Mouse (Mus musculus): Measurements from ENCODE around the gene Cdr2. TPM values are rescaled to one million over a fixed set of nuclear protein-coding genes. Genes with fewer than 3 reads are reported as not detected.

The Cdr2 gene
- polyA plus RNA-seq, 1 experiment, result 104 TPM

GRCm38 (mm10) chr7:120936522-120936921 is 45.6 kb downstream of the Cdr2 start:
- H3K4me1 ChIP-seq (ENCODE audit: control insufficient read depth, insufficient read depth, low read length), result no peaks in the 10 kb centered on the region
- WGBS, result 76% methylated on average over 4 of the region's 4 CpGs
- no peak overlapping the region for H3K4me3 ChIP-seq (replicated peaks; ENCODE audit: control insufficient read depth, low read depth, low read length)
- no peak overlapping the region for H3K27ac ChIP-seq (ENCODE audit: control insufficient read depth, insufficient read depth, low read depth, low read length, poor library complexity)
- TF ChIP-seq CTCF (IDR thresholded peaks at IDR 0.05; ENCODE audit: control insufficient read depth, insufficient read depth, low read length) (no peak), POLR2A (IDR thresholded peaks at IDR 0.05; ENCODE audit: borderline replicate concordance, control insufficient read depth, low read depth, low read length) (no peak)

GRCm38 (mm10) chr7:120934716-120935115 is 47.4 kb downstream of the Cdr2 start:
- H3K27ac ChIP-seq (ENCODE audit: control insufficient read depth, insufficient read depth, low read depth, low read length, poor library complexity), result no peak overlapping the region
- TF ChIP-seq CTCF (IDR thresholded peaks at IDR 0.05; ENCODE audit: control insufficient read depth, insufficient read depth, low read length), result peak; percentile 77
- TF ChIP-seq POLR2A (IDR thresholded peaks at IDR 0.05; ENCODE audit: borderline replicate concordance, control insufficient read depth, low read depth, low read length), result no peak
- 57% methylated on average over 5 of the region's 5 CpGs for WGBS
- no peaks in the 10 kb centered on the region for H3K4me1 ChIP-seq (ENCODE audit: control insufficient read depth, insufficient read depth, low read length)
- H3K4me3 ChIP-seq (replicated peaks; ENCODE audit: control insufficient read depth, low read depth, low read length), result no peak overlapping the region

GRCm38 (mm10) chr7:120933680-120934195 is 48.4 kb downstream of the Cdr2 start:
- Histone ChIP-seq H3K4me1 (ENCODE audit: control insufficient read depth, insufficient read depth, low read length) (no peaks in the 10 kb centered on the region), H3K27ac (ENCODE audit: control insufficient read depth, insufficient read depth, low read depth, low read length, poor library complexity) (no peak overlapping the region), H3K4me3 (replicated peaks; ENCODE audit: control insufficient read depth, low read depth, low read length) (no peak overlapping the region)
- TF ChIP-seq CTCF (IDR thresholded peaks at IDR 0.05; ENCODE audit: control insufficient read depth, insufficient read depth, low read length) (no peak), POLR2A (IDR thresholded peaks at IDR 0.05; ENCODE audit: borderline replicate concordance, control insufficient read depth, low read depth, low read length) (no peak)
- WGBS, result 65% methylated on average over 5 of the region's 5 CpGs

GRCm38 (mm10) chr7:120933110-120933509 is 49.0 kb downstream of the Cdr2 start:
- Histone ChIP-seq H3K27ac (ENCODE audit: control insufficient read depth, insufficient read depth, low read depth, low read length, poor library complexity) (peak overlapping the region; percentile 5; the same call in 1 of the 2 replicates), H3K4me3 (replicated peaks; ENCODE audit: control insufficient read depth, low read depth, low read length) (no peak overlapping the region), H3K4me1 (ENCODE audit: control insufficient read depth, insufficient read depth, low read length) (no peaks in the 10 kb centered on the region)
- TF ChIP-seq POLR2A (IDR thresholded peaks at IDR 0.05; ENCODE audit: borderline replicate concordance, control insufficient read depth, low read depth, low read length) (no peak), CTCF (IDR thresholded peaks at IDR 0.05; ENCODE audit: control insufficient read depth, insufficient read depth, low read length) (no peak)
- 95% methylated on average over 7 of the region's 7 CpGs for WGBS

- 2% methylated on average over 10 of the region's 10 CpGs for WGBS
- Histone ChIP-seq H3K4me3 (replicated peaks; ENCODE audit: control insufficient read depth, low read depth, low read length) (peak overlapping the region; percentile 68), H3K27ac (ENCODE audit: control insufficient read depth, insufficient read depth, low read depth, low read length, poor library complexity) (no peak overlapping the region; the same call in 1 of the 2 replicates), H3K4me1 (ENCODE audit: control insufficient read depth, insufficient read depth, low read length) (no peaks in the 10 kb centered on the region)
- no peak for TF ChIP-seq CTCF (IDR thresholded peaks at IDR 0.05; ENCODE audit: control insufficient read depth, insufficient read depth, low read length)
- no peak for TF ChIP-seq POLR2A (IDR thresholded peaks at IDR 0.05; ENCODE audit: borderline replicate concordance, control insufficient read depth, low read depth, low read length)
Measured at GRCm38 (mm10) chr7:120918526-120918962, 63.6 kb downstream of the Cdr2 start.

- Histone ChIP-seq H3K4me3 (replicated peaks; ENCODE audit: control insufficient read depth, low read depth, low read length) (peak within 1 kb of the TSS; percentile 68), H3K4me1 (ENCODE audit: control insufficient read depth, insufficient read depth, low read length) (no peaks in the 10 kb centered on the region), H3K27ac (ENCODE audit: control insufficient read depth, insufficient read depth, low read depth, low read length, poor library complexity) (peak within 1 kb of the TSS; percentile 74)
- under 1% methylated on average over 102 of the region's 102 CpGs for WGBS
- TF ChIP-seq CTCF (IDR thresholded peaks at IDR 0.05; ENCODE audit: control insufficient read depth, insufficient read depth, low read length), result peak; percentile 89
- peak; percentile 20; the same call in 1 of the 2 replicates for TF ChIP-seq POLR2A (IDR thresholded peaks at IDR 0.05; ENCODE audit: borderline replicate concordance, control insufficient read depth, low read depth, low read length)
Measured at GRCm38 (mm10) chr7:120917592-120918461, 64.3 kb downstream of the Cdr2 start, which contains the start of gene Polr3e. TSS of gene Polr3e (plus strand) at chr7:120917744.

GRCm38 (mm10) chr7:120917279-120917591 is 64.9 kb downstream of the Cdr2 start:
- 4% methylated on average over 12 of the region's 12 CpGs for WGBS
- TF ChIP-seq CTCF (IDR thresholded peaks at IDR 0.05; ENCODE audit: control insufficient read depth, insufficient read depth, low read length), result no peak
- no peak for TF ChIP-seq POLR2A (IDR thresholded peaks at IDR 0.05; ENCODE audit: borderline replicate concordance, control insufficient read depth, low read depth, low read length)
- peak overlapping the region; percentile 51 for H3K4me3 ChIP-seq (replicated peaks; ENCODE audit: control insufficient read depth, low read depth, low read length)
- no peaks in the 10 kb centered on the region for H3K4me1 ChIP-seq (ENCODE audit: control insufficient read depth, insufficient read depth, low read length)
- no peak overlapping the region; the same call in 1 of the 2 replicates for H3K27ac ChIP-seq (ENCODE audit: control insufficient read depth, insufficient read depth, low read depth, low read length, poor library complexity)

GRCm38 (mm10) chr7:120916262-120916875 is 65.7 kb downstream of the Cdr2 start:
- no peak overlapping the region for H3K27ac ChIP-seq (ENCODE audit: control insufficient read depth, insufficient read depth, low read depth, low read length, poor library complexity)
- H3K4me3 ChIP-seq (replicated peaks; ENCODE audit: control insufficient read depth, low read depth, low read length), result no peak overlapping the region
- WGBS, result 61% methylated on average over 11 of the region's 11 CpGs
- no peak for TF ChIP-seq CTCF (IDR thresholded peaks at IDR 0.05; ENCODE audit: control insufficient read depth, insufficient read depth, low read length)
- TF ChIP-seq POLR2A (IDR thresholded peaks at IDR 0.05; ENCODE audit: borderline replicate concordance, control insufficient read depth, low read depth, low read length), result no peak
- no peaks in the 10 kb centered on the region for H3K4me1 ChIP-seq (ENCODE audit: control insufficient read depth, insufficient read depth, low read length)
